Mouse (Mus musculus): ENCODE data around the gene Capn5.

Capn5 gene

DNA sequence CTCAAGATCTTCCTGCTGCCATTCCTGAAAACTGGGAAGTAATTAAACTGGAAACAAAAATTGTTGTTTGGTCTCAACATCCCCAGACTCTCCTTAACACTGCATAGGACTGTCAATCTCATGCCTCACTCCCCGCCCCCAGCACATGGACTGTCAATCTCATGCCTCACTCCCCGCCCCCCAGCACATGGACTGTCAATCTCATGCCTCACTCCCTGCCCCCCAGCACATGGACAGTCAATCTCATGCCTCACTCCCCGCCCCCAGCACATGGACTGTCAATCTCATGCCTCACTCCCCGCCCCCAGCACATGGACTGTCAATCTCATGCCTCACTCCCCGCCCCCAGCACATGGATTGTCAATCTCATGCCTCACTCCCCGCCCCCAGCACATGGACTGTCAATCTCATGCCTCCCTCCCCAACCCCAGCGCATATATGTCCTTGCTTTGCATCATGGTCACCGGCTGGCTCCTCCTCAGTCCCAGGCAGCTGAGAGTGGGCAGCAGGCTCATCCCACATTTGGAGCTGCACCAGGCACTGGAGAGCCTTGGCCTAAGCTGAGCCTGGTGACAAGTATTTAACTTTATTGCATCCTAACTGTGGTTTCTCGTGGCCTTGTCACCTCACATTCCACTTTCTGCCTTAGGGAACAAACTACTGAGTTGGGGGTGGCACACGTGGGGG is 29.2 kb downstream of the Capn5 start:
- DNase-seq (ENCODE audit: low spot score) = no peak

DNA sequence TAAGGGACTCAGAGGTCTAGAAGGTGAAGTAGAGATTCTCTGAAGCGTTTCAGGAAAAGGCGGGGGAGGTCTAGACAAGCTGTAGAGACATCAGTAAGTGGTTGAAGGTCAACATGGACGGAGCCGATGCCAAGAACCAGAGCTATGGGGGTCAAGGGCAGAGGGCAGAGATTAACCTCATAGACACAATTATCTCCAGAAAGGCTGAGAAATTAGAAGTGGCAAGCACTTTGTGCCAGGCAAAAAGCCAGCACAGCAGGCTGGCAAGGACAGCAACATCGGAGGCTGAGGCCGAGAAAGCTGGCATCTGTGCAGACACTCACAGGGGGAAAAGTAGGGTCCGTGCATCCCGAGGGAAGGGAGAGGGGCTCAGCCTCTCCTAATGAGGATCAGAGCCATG is 30.3 kb downstream of the Capn5 start:
- DNase-seq (ENCODE audit: low spot score) = no peak

GRCm38 (mm10) chr7:98146447-98146845 is 31.6 kb downstream of the Capn5 start:
- DNase-seq (ENCODE audit: low spot score) = no peak

- no peak for DNase-seq (ENCODE audit: low spot score)
Measured at GRCm38 (mm10) chr7:98145842-98146446, 32.1 kb downstream of the Capn5 start.

- DNase-seq (ENCODE audit: low spot score) = no peak
Measured at GRCm38 (mm10) chr7:98145402-98145801, 32.7 kb downstream of the Capn5 start, which contains the start of gene Omp. TSS of gene Omp (minus strand) at chr7:98145502.

GRCm38 (mm10) chr7:98142648-98143047 is 35.4 kb downstream of the Capn5 start:
- DNase-seq (ENCODE audit: low spot score) = no peak

GRCm38 (mm10) chr7:98142247-98142646 is 35.8 kb downstream of the Capn5 start:
- DNase-seq (ENCODE audit: low spot score) = no peak

DNA sequence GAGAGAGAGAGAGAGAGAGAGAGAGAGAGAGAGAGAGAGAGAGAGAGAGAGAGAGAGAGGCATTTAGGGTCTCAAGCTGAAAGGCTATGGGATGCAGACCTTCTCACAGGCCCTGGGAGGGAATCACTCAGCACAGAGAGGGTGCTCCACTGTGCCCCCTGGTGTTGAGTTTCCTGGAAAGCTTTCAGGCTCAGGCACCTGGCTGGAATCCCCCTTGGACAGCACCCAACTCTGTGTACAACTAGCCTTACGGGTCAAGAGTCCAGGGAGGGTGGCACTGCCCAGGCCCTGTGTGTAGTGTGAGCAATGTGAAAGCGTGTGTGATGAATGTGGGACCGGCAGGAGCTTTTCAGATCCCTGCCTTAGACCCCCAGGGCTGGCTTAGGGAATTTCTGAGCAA is 36.9 kb downstream of the Capn5 start:
- no peak for DNase-seq (ENCODE audit: low spot score)

DNA sequence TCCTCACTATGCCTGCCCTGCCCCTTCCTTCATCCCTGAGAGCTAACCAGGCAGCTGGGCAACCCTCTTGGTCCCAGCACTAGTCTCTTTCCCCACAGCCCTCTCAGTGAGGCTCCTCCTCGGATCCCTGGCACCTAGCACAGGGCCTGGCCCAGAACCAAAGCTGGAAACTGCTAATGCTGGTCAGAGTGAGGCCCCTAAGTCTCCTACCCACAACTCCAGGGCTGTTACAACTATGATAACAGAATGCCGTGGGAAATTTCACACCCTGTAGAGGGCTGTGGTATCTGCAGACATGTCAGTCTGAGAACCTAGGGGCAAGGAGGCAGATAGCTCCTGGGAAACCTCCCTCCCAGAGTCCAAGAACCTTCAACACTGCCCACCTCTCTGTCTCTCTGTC is 37.5 kb downstream of the Capn5 start:
- no peak for DNase-seq (ENCODE audit: low spot score)

DNA sequence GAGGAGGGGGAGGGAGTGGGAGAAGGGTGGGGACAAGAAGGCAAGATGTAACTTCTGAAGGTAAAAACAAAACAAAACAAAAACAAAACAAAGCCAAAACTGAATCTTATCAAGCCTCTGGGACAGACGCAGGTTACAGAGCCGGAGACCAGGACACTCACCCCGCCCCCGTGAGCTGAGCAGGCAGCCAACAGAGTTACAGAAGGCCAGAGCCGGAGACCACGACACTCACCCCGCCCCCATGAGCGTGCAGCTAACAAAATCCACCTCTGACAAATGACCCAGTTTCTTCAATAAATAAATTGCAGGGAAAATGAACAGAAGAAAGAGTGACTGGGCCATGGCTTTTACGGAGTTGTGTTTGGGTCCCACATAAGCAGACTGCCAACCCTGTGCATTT is 38.9 kb downstream of the Capn5 start:
- no peak for DNase-seq (ENCODE audit: low spot score)

DNA sequence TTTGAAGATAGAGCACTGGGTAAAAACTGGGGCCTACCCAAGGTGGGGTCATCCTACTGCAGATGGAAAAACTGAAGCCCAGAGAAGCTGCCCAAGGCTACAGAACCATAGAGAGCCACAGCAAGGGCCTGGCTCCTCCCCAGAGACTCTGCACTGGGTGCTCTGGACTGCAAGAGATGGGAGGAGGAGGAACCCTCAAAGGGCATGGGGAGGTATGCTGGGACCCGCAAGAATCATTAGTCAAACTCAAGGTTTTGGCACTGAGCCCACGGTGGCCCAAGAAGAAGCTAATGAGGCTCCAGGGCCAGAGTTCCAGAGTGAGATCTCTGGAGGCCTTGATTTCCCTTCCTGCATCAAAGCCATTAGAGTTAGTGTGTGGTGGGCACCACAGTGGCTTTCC is 40.1 kb downstream of the Capn5 start:
- no peak for DNase-seq (ENCODE audit: low spot score)

GRCm38 (mm10) chr7:98137583-98137982 is 40.5 kb downstream of the Capn5 start:
- DNase-seq (ENCODE audit: low spot score) = no peak

GRCm38 (mm10) chr7:98131751-98132150 is 46.3 kb downstream of the Capn5 start:
- no peak for DNase-seq (ENCODE audit: low spot score)

DNA sequence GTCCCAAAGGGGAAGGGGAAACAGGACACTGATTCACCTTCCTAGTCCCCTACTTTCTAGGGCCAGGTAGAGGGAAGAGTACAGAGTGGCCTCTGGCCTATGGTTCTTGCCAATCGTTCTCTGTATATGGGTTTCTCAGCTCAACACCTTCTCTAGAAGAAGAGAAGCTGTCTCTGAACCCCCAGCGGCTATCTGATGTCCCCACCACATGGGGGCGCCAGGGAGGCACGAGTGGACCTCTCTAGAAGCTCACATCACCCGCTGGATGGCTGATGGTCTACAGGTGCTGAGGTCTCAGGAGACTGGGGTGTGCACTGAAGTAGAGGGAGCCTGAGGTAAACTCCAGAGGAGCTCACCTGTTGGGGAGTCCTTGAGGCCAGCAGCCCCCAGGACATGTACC is 52.6 kb downstream of the Capn5 start:
- DNase-seq (ENCODE audit: low spot score) = no peak

DNA sequence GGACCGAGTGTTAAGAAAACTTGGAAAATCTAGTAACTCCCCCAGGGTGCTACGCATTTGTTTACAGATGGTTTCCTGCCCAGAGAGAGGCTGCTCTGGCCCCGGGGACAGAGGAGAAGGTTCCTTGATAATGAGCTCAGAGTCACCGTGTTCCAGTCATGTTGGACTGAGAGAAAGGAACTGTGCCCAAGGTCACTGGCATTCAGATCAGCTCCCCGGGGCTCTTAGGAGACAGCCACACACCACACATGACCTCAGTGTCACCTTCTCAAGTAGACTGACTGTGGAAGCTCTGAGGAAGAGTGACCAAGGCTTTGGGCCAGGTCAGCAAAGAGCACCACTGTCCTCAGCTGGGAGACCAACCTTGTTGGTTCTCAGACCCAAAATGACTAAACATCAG is 53.4 kb downstream of the Capn5 start:
- no peak for DNase-seq (ENCODE audit: low spot score)

DNA sequence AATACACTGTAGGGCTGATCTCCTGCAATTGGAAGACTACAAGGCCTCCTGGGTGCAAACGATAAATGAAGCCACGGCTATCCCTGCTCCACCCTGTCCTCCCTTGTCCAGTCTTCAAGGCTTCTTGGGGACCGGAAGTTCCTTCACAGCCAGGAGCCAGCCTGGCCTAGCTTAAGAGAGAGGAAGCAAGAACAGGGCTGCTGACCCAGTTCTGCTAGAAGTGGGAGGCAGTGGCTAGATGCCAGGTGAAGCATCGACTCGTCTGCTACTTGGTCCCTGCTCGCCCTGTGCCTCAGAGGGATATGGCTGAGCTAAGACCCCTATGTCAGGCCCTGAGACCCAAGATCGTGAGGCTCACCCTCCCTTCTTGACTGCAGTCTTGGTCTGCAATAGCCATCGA is 56.4 kb downstream of the Capn5 start:
- no peak for DNase-seq (ENCODE audit: low spot score)

DNA sequence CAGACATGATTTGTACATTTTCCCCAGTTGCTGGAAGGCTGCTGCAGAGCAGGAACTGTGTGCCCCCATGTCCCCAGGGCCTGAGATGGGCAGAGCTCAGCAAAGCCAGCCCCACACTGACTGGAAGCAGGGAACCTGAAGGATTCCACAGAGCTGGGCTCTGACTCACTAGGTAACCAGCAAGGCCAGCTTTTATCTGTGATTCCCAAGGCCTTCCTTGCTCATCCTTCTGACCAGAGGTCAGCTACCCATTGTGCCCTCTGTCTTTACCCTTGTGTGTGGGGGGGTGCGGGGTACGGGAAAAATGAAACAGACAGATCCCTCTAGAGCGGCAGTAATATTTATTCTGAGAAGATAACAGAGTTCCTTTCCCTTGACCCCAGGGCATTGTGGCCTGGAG is 56.8 kb downstream of the Capn5 start:
- no peak for DNase-seq (ENCODE audit: low spot score)

GRCm38 (mm10) chr7:98120325-98120724 is 57.7 kb downstream of the Capn5 start:
- DNase-seq (ENCODE audit: low spot score) = peak; percentile 64

DNA sequence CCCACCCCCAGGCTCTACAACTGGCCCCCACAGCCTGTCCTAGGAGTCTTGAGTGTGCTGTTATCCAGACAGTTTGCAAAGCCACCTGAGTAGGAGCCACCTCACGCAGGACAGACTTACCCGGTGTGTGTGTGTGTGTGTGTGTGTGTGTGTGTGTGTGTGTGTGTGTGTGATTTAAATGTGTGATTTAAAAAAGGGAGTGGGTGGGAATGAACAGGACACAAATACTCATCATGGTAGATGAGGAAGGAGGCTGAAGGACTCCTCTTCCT is 58.2 kb downstream of the Capn5 start:
- DNase-seq (ENCODE audit: low spot score) = no peak

DNA sequence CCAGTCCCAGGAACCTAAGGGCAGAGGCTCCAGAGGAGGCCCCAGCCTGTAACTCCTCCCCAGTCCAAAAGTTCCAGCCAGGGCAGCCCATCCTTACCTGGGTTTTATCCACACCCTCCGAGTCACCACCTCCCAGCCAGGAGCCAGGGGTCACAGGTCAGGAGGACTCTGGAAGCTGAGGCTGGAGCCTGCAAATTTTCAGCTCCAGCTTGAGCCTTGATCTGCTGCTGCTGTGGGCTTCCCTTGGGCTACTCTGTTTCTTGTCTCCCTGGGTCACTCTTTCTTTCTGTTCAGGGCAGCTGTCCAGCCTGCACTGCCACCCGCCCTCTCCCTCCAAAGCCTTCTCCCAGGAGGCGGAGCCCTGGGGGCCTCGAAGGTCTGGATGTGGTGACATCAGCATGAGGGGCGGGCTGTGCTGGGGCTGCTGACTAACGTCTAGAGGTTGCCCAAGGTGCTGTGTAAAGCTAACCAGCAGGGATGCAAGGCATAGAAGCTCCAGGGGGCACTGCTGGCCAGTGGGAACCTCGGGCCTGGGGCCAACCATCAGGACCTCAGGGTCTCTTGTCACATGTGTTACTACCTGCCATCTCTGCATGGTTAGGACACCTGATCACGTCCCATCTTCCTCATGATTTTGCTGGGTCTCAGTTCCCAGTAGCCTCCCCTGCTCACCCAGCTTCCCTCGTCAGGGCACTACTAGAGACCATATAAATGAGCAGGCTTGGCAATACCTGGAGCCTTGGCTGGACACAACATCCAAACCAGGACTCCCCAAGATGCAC is 58.7 kb downstream of the Capn5 start, which contains the start of gene Myo7a:
Gene Myo7a, minus strand, starts transcription at position 346 of the 782 bp plus-strand sequence.
- DNase-seq (ENCODE audit: low spot score) = no peak

DNA sequence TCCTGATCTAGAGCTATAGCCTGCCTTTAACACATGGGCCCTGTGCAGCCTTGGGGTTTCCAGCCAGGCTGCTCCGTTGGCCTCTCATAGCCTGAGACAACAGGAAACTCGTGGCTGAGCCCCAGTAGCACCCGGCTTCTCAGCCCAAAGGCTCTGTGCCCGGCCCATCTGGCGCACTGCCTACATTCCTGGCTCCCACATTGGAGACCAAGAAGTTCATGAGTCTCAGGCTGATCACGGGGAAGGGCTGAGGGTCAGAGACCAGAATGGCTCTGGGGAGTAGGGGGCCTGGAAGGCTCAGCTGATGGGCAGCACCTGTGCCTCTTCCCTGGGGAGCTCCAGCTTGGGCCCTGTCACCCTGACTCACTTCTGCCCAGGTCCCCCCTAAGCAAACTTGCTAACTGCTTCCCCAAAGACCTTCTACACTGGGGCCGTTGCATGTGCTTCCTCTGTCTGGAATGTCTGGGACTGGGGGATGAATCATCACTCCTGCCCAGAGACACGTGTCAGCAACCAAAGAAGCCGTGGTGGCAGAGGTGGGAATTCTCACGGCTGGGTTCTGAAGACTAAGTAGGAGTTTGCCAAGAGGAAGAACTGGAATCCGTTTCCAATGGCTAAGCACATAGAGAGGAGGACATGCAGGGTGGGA is 60.9 kb downstream of the Capn5 start:
- DNase-seq (ENCODE audit: low spot score) = no peak

DNA sequence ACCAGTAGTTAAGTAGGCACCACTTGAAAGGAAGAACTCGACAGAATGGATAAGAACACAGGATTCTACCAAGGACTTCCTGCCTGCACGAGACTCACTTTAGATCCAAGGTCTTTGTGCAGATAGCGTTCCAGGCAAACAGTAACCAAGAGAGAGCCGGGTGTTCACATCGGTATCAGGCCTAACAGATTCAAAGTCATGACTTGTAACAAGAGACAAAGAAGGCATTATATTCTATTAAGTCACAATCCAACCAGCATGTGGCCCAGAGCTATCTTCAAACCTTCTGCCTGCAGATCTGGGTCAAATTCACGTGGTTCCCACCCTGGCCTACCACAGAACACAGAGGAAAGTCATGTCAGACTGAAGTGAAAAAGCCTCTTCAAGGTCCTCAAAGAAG is 63.4 kb downstream of the Capn5 start:
- DNase-seq (ENCODE audit: low spot score) = no peak

DNA sequence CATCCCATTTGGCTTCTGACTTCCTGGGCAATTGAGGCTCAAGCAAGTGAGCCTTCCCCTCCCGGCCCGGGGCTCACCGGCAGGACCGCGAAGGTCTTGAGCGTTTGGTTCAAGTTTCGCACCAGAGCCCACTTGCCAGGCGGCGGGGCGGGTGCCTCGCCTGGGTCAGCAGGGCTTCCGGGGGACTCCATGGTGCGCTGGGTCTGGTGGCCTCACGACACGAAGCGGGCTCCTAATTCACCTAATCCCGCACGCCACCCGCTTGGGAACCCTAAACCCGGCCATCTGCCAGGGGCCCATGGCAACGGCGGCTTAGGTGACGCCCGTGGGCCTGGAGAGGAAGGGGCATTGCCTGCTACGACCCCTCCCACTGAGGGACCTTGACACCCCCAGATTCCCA is 66.8 kb downstream of the Capn5 start:
- no peak for DNase-seq (ENCODE audit: low spot score)
